Mouse (Mus musculus) neural tube, embryonic 11.5 days (tissue): Measurements from ENCODE around the gene Trmt10c. TPM values are rescaled to one million over a fixed set of nuclear protein-coding genes. Genes with fewer than 3 reads are reported as not detected.

ENCODE experiments used
- ATAC-seq: fragments of 200-750 bp; cut with Nextera tagmentation; 2 replicates; pipeline ENCODE4 v1.8.0; 2017; ENCODE audit warnings: moderate number of reproducible peaks, mild to moderate bottlenecking, moderate TSS enrichment, moderate library complexity; ENCODE audit not compliant: insufficient read depth, low FRiP score, low TSS enrichment
- DNase-seq: peaks from one replicate; pipeline ENCODE4 v3.0.0-alpha.2; 2015; ENCODE audit warnings: low spot score
- H3K27ac ChIP-seq: fragments of 300-500 bp; sonication (generic); 2 replicates; pipeline ENCODE4 v1.5.1; 2014; ENCODE audit warnings: low read depth, mild to moderate bottlenecking, low read length
- H3K27me3 ChIP-seq: fragments of 300-500 bp; sonication (generic); 2 replicates; pipeline ENCODE4 v1.6.1; 2014; ENCODE audit warnings: mild to moderate bottlenecking, low read length, mixed read lengths; ENCODE audit not compliant: control insufficient read depth, insufficient read depth
- H3K36me3 ChIP-seq: fragments of 300-500 bp; sonication (generic); 2 replicates; pipeline ENCODE4 v1.6.1; 2014; ENCODE audit warnings: mild to moderate bottlenecking, low read length, moderate library complexity, mixed read lengths; ENCODE audit not compliant: control insufficient read depth, insufficient read depth
- H3K4me1 ChIP-seq: fragments of 300-500 bp; sonication (generic); 2 replicates; pipeline ENCODE4 v1.6.1; 2014; ENCODE audit warnings: low read length, mixed read lengths; ENCODE audit not compliant: control insufficient read depth, insufficient read depth
- H3K4me2 ChIP-seq: fragments of 300-500 bp; sonication (generic); 2 replicates; pipeline ENCODE4 v1.6.1; 2014; ENCODE audit warnings: low read depth, mild to moderate bottlenecking, moderate library complexity
- H3K4me3 ChIP-seq: fragments of 300-500 bp; sonication (generic); 2 replicates; pipeline ENCODE4 v1.5.1; 2014; ENCODE audit warnings: low read depth, low read length
- H3K9ac ChIP-seq: fragments of 300-500 bp; sonication (generic); 2 replicates; pipeline ENCODE4 v1.6.1; 2014; ENCODE audit warnings: mild to moderate bottlenecking, low read length
- H3K9me3 ChIP-seq: fragments of 300-500 bp; sonication (generic); 2 replicates; pipeline ENCODE4 v1.6.1; 2016; ENCODE audit warnings: low read length; ENCODE audit not compliant: control insufficient read depth
- WGBS: fragments of 180-500 bp; shearing (Covaris S2); extraction: QIAGEN DNeasy Blood & Tissue Kit; methylation state at CpG from one replicate; pipeline ENCODE4 v1.1.7; 2014; 5-methylcytosine and 5-hydroxymethylcytosine counted together
- polyA plus RNA-seq: library from polyadenylated mRNA; unstranded; fragments of >200 nt; fragmentation: Nextera tagmentation; extraction: Ambion mirVana; gene quantifications from 2 replicates; pipeline ENCODE4 v1.2.1, GENCODE M21; 2014

Gene Trmt10c
- polyA plus RNA-seq, 1 experiment from 2014 or later, result 30.3 TPM

- WGBS, result under 1% methylated on average over 62 of the region's 62 CpGs
- no peak for DNase-seq
- H3K36me3 ChIP-seq, result peaks cover 3% of the 10 kb centered on the region; the same call in 1 of the 2 replicates
Measured at GRCm38 (mm10) chr16:56028722-56029551, 8.7 kb downstream of the Trmt10c start.

GRCm38 (mm10) chr16:56027854-56028629 lies 9.6 kb downstream of the Trmt10c start:
- Histone ChIP-seq H3K4me1 (peaks cover 8% of the 10 kb centered on the region), H3K27me3 (no peaks in the 10 kb centered on the region), H3K27ac (no peak overlapping the region), H3K36me3 (peaks cover 3% of the 10 kb centered on the region; the same call in 1 of the 2 replicates), H3K9me3 (no peaks in the 10 kb centered on the region), H3K4me3 (peak overlapping the region; percentile 97), H3K4me2 (peak overlapping the region; percentile 66), H3K9ac (peak overlapping the region; percentile 97)
- whole genome bisulfite sequencing, result 57% methylated on average over 12 of the region's 12 CpGs
- ATAC-seq (no peak), DNase-seq (no peak)

More at GRCm38 (mm10) chr16:56028722-56029551, 8.7 kb downstream of the Trmt10c start:
- H3K27me3 ChIP-seq, result no peaks in the 10 kb centered on the region
- H3K27ac ChIP-seq, result peak overlapping the region; percentile 80
- H3K4me2 ChIP-seq, result peak overlapping the region; percentile 66
- peak overlapping the region; percentile 97 for H3K9ac ChIP-seq
- peak overlapping the region; percentile 97 for H3K4me3 ChIP-seq
- peaks cover 8% of the 10 kb centered on the region for H3K4me1 ChIP-seq
- peak; percentile 86 for ATAC-seq
- no peaks in the 10 kb centered on the region for H3K9me3 ChIP-seq

- no peak for ATAC-seq
Measured at GRCm38 (mm10) chr16:56019660-56020059, 18.0 kb downstream of the Trmt10c start.

GRCm38 (mm10) chr16:56014076-56014475 lies 23.5 kb downstream of the Trmt10c start:
- ATAC-seq, result no peak
- 89% methylated on average over 7 of the region's 7 CpGs for WGBS
- no peak overlapping the region for H3K4me2 ChIP-seq

More at GRCm38 (mm10) chr16:56019660-56020059, 18.0 kb downstream of the Trmt10c start:
- H3K36me3 ChIP-seq, result peaks cover 19% of the 10 kb centered on the region
- no peak overlapping the region for H3K9ac ChIP-seq
- DNase-seq, result no peak
- H3K4me3 ChIP-seq, result no peak overlapping the region
- H3K4me2 ChIP-seq, result no peak overlapping the region
- no peak overlapping the region for H3K27ac ChIP-seq
- 96% methylated on average over 7 of the region's 7 CpGs for WGBS
- no peaks in the 10 kb centered on the region for H3K9me3 ChIP-seq
- H3K4me1 ChIP-seq, result no peaks in the 10 kb centered on the region
- no peaks in the 10 kb centered on the region for H3K27me3 ChIP-seq

GRCm38 (mm10) chr16:56012789-56013743 lies 24.6 kb downstream of the Trmt10c start:
- H3K27ac ChIP-seq, result no peak overlapping the region

More at GRCm38 (mm10) chr16:56014076-56014475, 23.5 kb downstream of the Trmt10c start:
- Histone ChIP-seq H3K27me3 (no peaks in the 10 kb centered on the region), H3K9ac (no peak overlapping the region), H3K4me3 (no peak overlapping the region), H3K27ac (no peak overlapping the region), H3K4me1 (no peaks in the 10 kb centered on the region), H3K9me3 (no peaks in the 10 kb centered on the region), H3K36me3 (peaks cover 14% of the 10 kb centered on the region)
- no peak for DNase-seq

GRCm38 (mm10) chr16:56008862-56009261 lies 28.8 kb downstream of the Trmt10c start:
- Histone ChIP-seq H3K27ac (no peak overlapping the region), H3K4me1 (no peaks in the 10 kb centered on the region), H3K4me2 (no peak overlapping the region), H3K27me3 (no peaks in the 10 kb centered on the region), H3K9ac (no peak overlapping the region), H3K9me3 (no peaks in the 10 kb centered on the region), H3K36me3 (peaks cover 5% of the 10 kb centered on the region), H3K4me3 (no peak overlapping the region)
- ATAC-seq (no peak), DNase-seq (no peak)
- 92% methylated on average over 1 of the region's 1 CpGs for WGBS

More at GRCm38 (mm10) chr16:56012789-56013743, 24.6 kb downstream of the Trmt10c start:
- Histone ChIP-seq H3K4me1 (no peaks in the 10 kb centered on the region), H3K27me3 (no peaks in the 10 kb centered on the region), H3K4me3 (no peak overlapping the region), H3K4me2 (no peak overlapping the region), H3K9ac (no peak overlapping the region), H3K36me3 (peaks cover 7% of the 10 kb centered on the region), H3K9me3 (no peaks in the 10 kb centered on the region)
- DNase-seq, result no peak
- 0 out of 2 replicates have a peak, but pooled peaks have one; percentile 53 for ATAC-seq
- 92% methylated on average over 10 of the region's 10 CpGs for WGBS

GRCm38 (mm10) chr16:56006798-56007197 lies 30.8 kb downstream of the Trmt10c start:
- Histone ChIP-seq H3K9me3 (no peaks in the 10 kb centered on the region), H3K4me3 (no peak overlapping the region), H3K4me1 (no peaks in the 10 kb centered on the region), H3K27me3 (no peaks in the 10 kb centered on the region), H3K27ac (no peak overlapping the region), H3K36me3 (peaks cover 8% of the 10 kb centered on the region), H3K9ac (no peak overlapping the region), H3K4me2 (no peak overlapping the region)
- no peak for DNase-seq
- no peak for ATAC-seq
- 96% methylated on average over 11 of the region's 11 CpGs for WGBS

GRCm38 (mm10) chr16:55994235-55994634 lies 43.4 kb downstream of the Trmt10c start:
- DNase-seq (no peak), ATAC-seq (no peak)
- 93% methylated on average over 2 of the region's 2 CpGs for WGBS
- no peak overlapping the region for H3K4me3 ChIP-seq
- H3K9me3 ChIP-seq, result no peaks in the 10 kb centered on the region
- H3K27me3 ChIP-seq, result no peaks in the 10 kb centered on the region
- H3K4me1 ChIP-seq, result no peaks in the 10 kb centered on the region
- no peak overlapping the region for H3K27ac ChIP-seq
- no peak overlapping the region for H3K9ac ChIP-seq
- H3K36me3 ChIP-seq, result peaks cover 2% of the 10 kb centered on the region
- H3K4me2 ChIP-seq, result no peak overlapping the region
